Mouse (Mus musculus) right cerebral cortex, postnatal 14 days (tissue): ENCODE measurements around the gene Aurkaip1.

Experiments
- DNase-seq: peaks from one replicate; pipeline ENCODE4 v3.0.0; 2022

The Aurkaip1 gene

GRCm38 (mm10) chr4:155854991-155855390 is 23.9 kb downstream of the Aurkaip1 start:
- DNase-seq: no peak

- DNase-seq: no peak
Measured at GRCm38 (mm10) chr4:155856071-155856470, 25.0 kb downstream of the Aurkaip1 start.

- DNase-seq: no peak
Measured at GRCm38 (mm10) chr4:155856881-155857280, 25.8 kb downstream of the Aurkaip1 start.

GRCm38 (mm10) chr4:155859318-155859717 is 28.2 kb downstream of the Aurkaip1 start:
- no peak for DNase-seq

GRCm38 (mm10) chr4:155861787-155862186 is 30.7 kb downstream of the Aurkaip1 start:
- no peak for DNase-seq

- DNase-seq: no peak
Measured at GRCm38 (mm10) chr4:155863001-155863400, 31.9 kb downstream of the Aurkaip1 start, which contains the start of gene Tas1r3. Tas1r3 (minus strand) TSS chr4:155863362.

- DNase-seq: no peak
Measured at GRCm38 (mm10) chr4:155868614-155869298, 37.7 kb downstream of the Aurkaip1 start.

GRCm38 (mm10) chr4:155869317-155870033 is 38.4 kb downstream of the Aurkaip1 start, which contains the start of the genes Cptp and Ints11:
Cptp (minus strand) TSS chr4:155869440.
Ints11 (plus strand) TSS chr4:155869546.
- DNase-seq: peak; percentile 97

GRCm38 (mm10) chr4:155871404-155871803 is 40.3 kb downstream of the Aurkaip1 start:
- no peak for DNase-seq
